Mouse (Mus musculus): ENCODE results near the gene Fbxl16. TPM values are rescaled to one million over a fixed set of nuclear protein-coding genes. Genes with fewer than 3 reads are reported as not detected.

The Fbxl16 gene
- polyA plus RNA-seq, 1 experiment from 2014 or later = 0.78 TPM

DNA sequence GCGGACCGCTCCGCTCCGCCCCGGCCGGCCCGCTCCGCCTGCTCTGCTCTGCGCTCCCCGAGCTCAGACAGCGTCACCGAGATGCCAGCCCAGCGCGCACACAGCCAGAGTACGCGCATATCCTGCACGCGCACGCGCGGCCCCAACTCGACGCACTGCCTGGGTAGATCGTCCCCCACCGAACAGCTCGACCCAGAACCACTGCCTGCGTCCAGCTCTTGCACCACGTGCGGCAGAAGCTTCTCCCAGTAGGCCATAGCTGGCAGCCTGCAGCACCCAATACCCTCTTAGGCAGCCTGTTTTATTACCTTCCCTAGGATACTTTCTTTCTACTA lies 28.2 kb downstream of the Fbxl16 start, which contains the start of gene Rhbdl1:
Gene Rhbdl1 (minus strand): TSS at position 220 of the 335 bp plus-strand sequence.
- peak within 1 kb of the TSS; percentile 62 for H3K9ac ChIP-seq
- no peaks in the 10 kb centered on the region for H3K27me3 ChIP-seq
- H3K9me3 ChIP-seq (replicated peaks) = no peaks in the 10 kb centered on the region
- peaks cover 57% of the 10 kb centered on the region for H3K4me1 ChIP-seq (replicated peaks)
- H3K4me3 ChIP-seq = peak within 1 kb of the TSS; percentile 47
- peak within 1 kb of the TSS; percentile 90 for H3K4me2 ChIP-seq
- peaks cover 40% of the 10 kb centered on the region for H3K36me3 ChIP-seq
- peak; percentile 5; the same call in 1 of the 2 replicates for ATAC-seq (replicated peaks; ENCODE audit: insufficient number of reproducible peaks, insufficient read depth, low FRiP score, low read depth)
- peak within 1 kb of the TSS; percentile 69 for H3K27ac ChIP-seq
- WGBS = 8% methylated on average over 29 of the region's 29 CpGs

DNA sequence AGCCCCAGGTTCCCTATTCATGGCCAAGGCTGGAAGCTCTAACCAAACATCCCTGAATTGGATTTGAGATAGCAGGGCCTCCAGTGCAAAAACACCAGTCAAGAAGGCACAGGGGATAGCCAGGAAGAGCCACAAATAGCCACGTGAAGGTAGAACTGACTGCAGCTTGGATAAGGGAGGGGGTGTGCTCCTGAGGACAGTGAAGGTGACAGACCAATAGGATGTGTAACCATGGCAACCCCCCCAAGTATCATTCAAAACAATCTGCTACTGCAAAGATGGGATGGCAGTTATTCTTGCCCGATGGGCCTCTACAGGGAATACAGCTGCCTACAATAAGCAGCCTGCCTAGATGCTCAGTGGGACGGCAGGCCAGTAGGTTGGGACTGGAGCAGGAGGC lies 28.6 kb downstream of the Fbxl16 start:
- no peak for ATAC-seq (replicated peaks; ENCODE audit: insufficient number of reproducible peaks, insufficient read depth, low FRiP score, low read depth)
- Histone ChIP-seq H3K9me3 (replicated peaks) (no peaks in the 10 kb centered on the region), H3K27me3 (no peaks in the 10 kb centered on the region), H3K36me3 (peaks cover 45% of the 10 kb centered on the region), H3K4me3 (no peak overlapping the region), H3K4me2 (peak overlapping the region; percentile 90), H3K9ac (peak overlapping the region; percentile 62; the same call in 1 of the 2 replicates), H3K4me1 (replicated peaks) (peaks cover 58% of the 10 kb centered on the region), H3K27ac (peak overlapping the region; percentile 69)
- WGBS = 35% methylated on average over 3 of the region's 3 CpGs

DNA sequence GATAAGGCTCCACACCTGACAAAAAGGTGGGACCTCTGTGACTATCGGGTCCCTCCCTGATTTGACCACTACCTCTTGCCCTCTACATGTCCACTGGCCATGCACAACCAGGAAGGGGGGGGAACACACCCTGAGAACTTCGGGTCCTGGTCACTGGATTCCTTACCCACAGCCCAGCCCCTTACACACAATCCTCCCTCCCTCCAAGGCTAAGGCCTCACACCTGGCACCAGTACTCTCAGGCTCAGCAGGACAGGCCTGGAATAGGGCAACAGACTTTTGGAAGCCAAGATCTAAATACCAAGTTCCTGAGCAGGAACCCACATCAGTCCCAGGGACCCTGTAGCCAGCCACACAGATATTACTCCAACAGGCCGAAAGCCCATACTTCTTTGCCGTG lies 30.0 kb downstream of the Fbxl16 start:
- Histone ChIP-seq H3K36me3 (peaks cover 46% of the 10 kb centered on the region), H3K9ac (no peak overlapping the region), H3K4me2 (no peak overlapping the region), H3K4me3 (no peak overlapping the region), H3K27me3 (no peaks in the 10 kb centered on the region), H3K9me3 (replicated peaks) (no peaks in the 10 kb centered on the region), H3K27ac (no peak overlapping the region), H3K4me1 (replicated peaks) (peaks cover 66% of the 10 kb centered on the region)
- ATAC-seq (replicated peaks; ENCODE audit: insufficient number of reproducible peaks, insufficient read depth, low FRiP score, low read depth) = no peak
- 75% methylated on average over 4 of the region's 4 CpGs for WGBS

DNA sequence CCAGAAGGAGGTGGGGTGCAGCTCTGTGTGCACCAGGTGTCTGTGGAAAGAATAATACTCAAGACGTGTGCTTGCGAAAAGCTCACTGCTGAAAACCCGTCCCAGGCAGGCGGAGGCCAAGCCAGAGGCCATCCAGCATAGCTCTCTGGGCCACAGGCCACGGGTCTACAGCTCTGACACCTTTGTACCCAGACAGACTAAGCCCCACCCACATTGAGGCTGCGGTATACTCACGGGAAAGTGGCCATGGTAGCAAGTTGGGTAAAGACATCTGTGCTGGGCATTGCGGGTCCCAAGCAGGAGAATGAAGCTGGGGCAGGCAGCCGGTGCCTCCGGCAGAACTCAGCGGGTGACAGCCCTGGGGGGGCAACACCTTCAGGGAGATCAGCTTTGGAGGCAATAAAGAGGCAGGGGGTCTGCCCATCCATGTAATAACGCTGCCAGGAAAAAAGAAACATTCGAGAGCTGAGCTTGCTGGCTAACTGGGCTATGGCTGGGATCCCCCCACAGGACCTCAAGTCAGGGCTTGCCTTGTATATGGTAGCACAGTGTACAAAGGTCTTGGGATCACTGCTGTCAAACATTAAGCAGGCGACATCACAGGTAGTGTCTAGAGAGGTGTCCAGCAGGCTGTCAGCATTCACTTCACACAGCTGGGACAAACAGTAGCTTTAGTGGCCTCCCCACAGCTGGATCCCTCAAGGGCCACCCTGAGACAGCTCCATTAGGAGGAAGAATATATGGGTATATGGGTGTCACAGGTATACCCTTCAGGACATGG lies 30.8 kb downstream of the Fbxl16 start:
- H3K9ac ChIP-seq = no peak overlapping the region
- H3K9me3 ChIP-seq (replicated peaks) = no peaks in the 10 kb centered on the region
- H3K4me2 ChIP-seq = no peak overlapping the region
- H3K4me3 ChIP-seq = no peak overlapping the region
- ATAC-seq (replicated peaks; ENCODE audit: insufficient number of reproducible peaks, insufficient read depth, low FRiP score, low read depth) = no peak
- H3K27ac ChIP-seq = no peak overlapping the region
- peaks cover 46% of the 10 kb centered on the region for H3K36me3 ChIP-seq
- H3K27me3 ChIP-seq = no peaks in the 10 kb centered on the region
- 86% methylated on average over 14 of the region's 14 CpGs for WGBS
- peaks cover 61% of the 10 kb centered on the region for H3K4me1 ChIP-seq (replicated peaks)

DNA sequence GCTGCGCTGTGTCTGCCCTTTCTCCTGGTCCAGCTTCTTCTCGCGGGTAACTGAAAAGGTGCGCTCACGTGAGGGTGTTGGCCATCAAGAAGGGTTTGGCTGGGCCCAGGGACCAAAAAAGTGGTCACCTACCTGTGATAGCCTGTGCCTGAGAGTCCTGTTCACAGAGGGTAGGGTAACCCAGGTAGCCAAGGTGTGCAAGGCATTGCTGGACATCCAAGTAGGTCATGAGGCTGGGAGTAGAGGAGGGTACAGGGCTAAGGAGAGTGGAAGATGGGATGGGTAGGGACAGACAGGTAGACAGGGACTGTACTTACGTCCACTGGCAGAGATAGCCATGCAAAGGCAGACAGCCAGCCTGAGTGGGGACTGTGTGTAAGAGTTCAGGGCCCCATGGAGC lies 31.6 kb downstream of the Fbxl16 start:
- H3K4me2 ChIP-seq = no peak overlapping the region
- H3K27me3 ChIP-seq = no peaks in the 10 kb centered on the region
- no peaks in the 10 kb centered on the region for H3K9me3 ChIP-seq (replicated peaks)
- H3K4me1 ChIP-seq (replicated peaks) = peaks cover 58% of the 10 kb centered on the region
- no peak overlapping the region for H3K9ac ChIP-seq
- no peak overlapping the region for H3K27ac ChIP-seq
- ATAC-seq (replicated peaks; ENCODE audit: insufficient number of reproducible peaks, insufficient read depth, low FRiP score, low read depth) = no peak
- no peak overlapping the region for H3K4me3 ChIP-seq
- H3K36me3 ChIP-seq = peaks cover 40% of the 10 kb centered on the region
- 94% methylated on average over 6 of the region's 6 CpGs for WGBS

DNA sequence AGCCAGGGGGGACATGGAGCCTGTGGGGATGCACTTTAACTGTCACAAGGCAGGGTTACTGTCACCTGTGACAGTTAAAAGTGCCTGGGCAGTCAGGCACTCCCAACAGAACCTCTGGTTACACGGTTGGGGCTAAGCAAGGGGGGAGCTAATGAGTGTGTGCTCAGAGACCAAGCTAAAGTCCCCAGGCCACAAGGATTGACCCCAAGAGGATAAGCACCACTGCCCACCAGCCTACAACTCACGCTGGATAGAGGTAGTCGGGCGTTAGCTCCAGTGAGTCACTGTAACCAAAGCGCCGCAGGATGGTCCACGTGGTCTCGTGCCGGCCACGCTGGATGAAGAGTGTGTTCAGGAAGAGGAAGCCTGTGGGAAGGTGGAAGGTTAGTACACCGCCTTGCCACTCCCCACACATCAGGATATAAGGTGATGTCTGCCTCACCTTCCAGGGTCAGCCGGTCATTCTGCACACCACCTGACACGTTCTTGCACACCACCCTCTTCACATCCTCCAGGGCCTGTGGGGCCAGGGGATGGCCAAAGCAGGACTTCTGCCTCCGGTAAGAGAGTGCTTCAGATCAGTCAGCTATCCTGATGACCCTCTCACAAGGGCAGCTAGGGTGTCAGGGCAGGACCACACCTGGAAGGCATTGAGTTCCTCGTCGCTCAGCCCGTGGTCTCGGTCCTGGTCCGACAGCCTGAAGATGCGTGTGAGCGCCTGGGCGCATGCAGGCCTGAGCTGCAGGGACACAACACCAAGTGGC lies 32.4 kb downstream of the Fbxl16 start, which contains the start of gene Gm20683:
Gene Gm20683 (minus strand): TSS at position 647 of the 764 bp plus-strand sequence.
- Histone ChIP-seq H3K36me3 (peaks cover 40% of the 10 kb centered on the region), H3K4me2 (no peak within 1 kb of the TSS), H3K4me1 (replicated peaks) (peaks cover 50% of the 10 kb centered on the region), H3K4me3 (no peak within 1 kb of the TSS), H3K9me3 (replicated peaks) (no peaks in the 10 kb centered on the region), H3K27ac (no peak within 1 kb of the TSS), H3K9ac (no peak within 1 kb of the TSS), H3K27me3 (no peaks in the 10 kb centered on the region)
- ATAC-seq (replicated peaks; ENCODE audit: insufficient number of reproducible peaks, insufficient read depth, low FRiP score, low read depth) = no peak
- 93% methylated on average over 22 of the region's 22 CpGs for WGBS

DNA sequence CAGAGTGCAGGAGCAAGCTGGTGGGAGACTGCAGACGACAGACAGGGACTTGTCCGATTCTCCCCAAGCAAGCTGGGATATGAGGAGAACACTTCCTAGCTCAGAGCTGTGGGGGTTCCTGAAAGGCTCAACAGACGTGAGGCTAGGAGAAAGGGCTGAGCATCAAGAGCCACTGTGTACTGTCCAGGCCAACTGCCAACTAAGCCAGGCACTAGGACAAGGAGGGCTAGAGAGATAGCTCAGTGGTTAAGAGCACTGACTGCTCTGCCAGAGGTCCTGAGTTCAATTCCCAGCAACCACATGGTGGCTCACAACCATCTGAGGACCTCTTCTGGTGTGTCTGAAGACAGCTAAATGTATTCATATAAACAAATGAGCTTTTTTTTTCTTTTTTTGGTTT lies 33.6 kb downstream of the Fbxl16 start:
- Histone ChIP-seq H3K9me3 (replicated peaks) (no peaks in the 10 kb centered on the region), H3K4me3 (no peak overlapping the region), H3K36me3 (peaks cover 40% of the 10 kb centered on the region), H3K27ac (no peak overlapping the region), H3K27me3 (no peaks in the 10 kb centered on the region), H3K9ac (no peak overlapping the region), H3K4me2 (no peak overlapping the region), H3K4me1 (replicated peaks) (peaks cover 38% of the 10 kb centered on the region)
- WGBS = 81% methylated on average over 3 of the region's 3 CpGs
- ATAC-seq (replicated peaks; ENCODE audit: insufficient number of reproducible peaks, insufficient read depth, low FRiP score, low read depth) = no peak

DNA sequence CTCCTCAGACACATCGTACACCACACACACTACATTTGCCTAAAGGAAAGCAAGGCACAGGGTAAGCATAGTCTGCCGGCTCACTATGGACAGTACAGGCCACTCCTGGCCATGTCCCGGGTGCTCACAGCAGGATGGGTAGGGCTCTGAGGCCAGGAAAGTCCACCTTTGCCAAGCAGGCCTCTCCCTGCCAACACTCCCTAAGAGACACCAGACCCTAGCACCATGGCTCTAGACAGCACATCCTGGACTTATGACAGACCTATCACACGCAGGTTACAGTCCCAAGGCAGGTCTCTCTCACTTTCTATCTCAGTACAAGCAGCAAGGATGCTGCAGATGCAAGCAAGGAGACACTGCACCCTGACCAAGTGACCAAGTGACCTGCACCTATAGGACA lies 34.2 kb downstream of the Fbxl16 start:
- H3K27me3 ChIP-seq = no peaks in the 10 kb centered on the region
- H3K36me3 ChIP-seq = peaks cover 40% of the 10 kb centered on the region
- H3K9me3 ChIP-seq (replicated peaks) = no peaks in the 10 kb centered on the region
- H3K27ac ChIP-seq = peak overlapping the region; percentile 88; the same call in 1 of the 2 replicates
- peaks cover 32% of the 10 kb centered on the region for H3K4me1 ChIP-seq (replicated peaks)
- ATAC-seq (replicated peaks; ENCODE audit: insufficient number of reproducible peaks, insufficient read depth, low FRiP score, low read depth) = no peak
- WGBS = 87% methylated on average over 4 of the region's 4 CpGs
- peak overlapping the region; percentile 95 for H3K4me3 ChIP-seq
- H3K4me2 ChIP-seq = peak overlapping the region; percentile 78
- peak overlapping the region; percentile 96 for H3K9ac ChIP-seq

DNA sequence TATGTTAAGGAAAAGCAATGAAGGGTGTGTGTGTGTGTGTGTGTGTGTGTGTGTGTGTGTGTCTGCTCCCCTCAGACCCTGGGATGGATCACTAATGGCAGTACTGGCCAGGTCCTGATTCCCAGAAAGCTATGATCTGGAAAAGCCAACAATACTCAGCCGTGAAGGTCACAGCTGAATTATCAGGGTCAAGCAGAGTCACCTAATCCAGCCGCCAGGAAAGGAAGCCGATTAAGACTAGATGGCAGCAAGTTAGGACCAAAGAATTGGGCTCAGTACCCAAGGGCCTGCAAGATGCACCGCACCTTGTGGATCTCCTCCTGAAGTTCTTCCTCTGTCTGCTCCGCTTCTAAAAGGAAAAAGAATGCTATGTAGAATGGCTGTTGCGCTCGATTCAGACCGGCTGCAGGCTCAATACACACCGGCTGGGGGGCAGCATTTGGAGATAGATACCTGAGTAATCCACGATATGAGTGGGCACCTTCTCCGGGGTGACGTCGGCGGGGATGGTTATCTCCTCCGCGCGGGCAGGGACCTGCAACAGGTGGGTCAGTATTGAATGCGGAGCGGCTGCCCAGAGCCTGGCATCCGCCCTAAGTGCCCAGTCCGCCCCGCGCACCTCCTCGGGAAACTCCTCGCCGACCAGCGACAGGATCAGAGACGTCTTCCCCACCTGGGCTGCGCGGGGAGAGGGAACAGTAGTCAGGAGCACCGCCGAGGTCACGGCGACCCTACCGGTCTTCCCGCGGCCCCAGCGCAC lies 34.9 kb downstream of the Fbxl16 start:
- H3K4me1 ChIP-seq (replicated peaks) = peaks cover 29% of the 10 kb centered on the region
- peak overlapping the region; percentile 88 for H3K27ac ChIP-seq
- H3K9ac ChIP-seq = peak overlapping the region; percentile 96
- peak overlapping the region; percentile 95 for H3K4me3 ChIP-seq
- H3K4me2 ChIP-seq = peak overlapping the region; percentile 78
- ATAC-seq (replicated peaks; ENCODE audit: insufficient number of reproducible peaks, insufficient read depth, low FRiP score, low read depth) = peak; percentile 8; the same call in 1 of the 2 replicates
- peaks cover 42% of the 10 kb centered on the region for H3K36me3 ChIP-seq
- 1% methylated on average over 38 of the region's 38 CpGs for WGBS
- no peaks in the 10 kb centered on the region for H3K9me3 ChIP-seq (replicated peaks)
- H3K27me3 ChIP-seq = no peaks in the 10 kb centered on the region

DNA sequence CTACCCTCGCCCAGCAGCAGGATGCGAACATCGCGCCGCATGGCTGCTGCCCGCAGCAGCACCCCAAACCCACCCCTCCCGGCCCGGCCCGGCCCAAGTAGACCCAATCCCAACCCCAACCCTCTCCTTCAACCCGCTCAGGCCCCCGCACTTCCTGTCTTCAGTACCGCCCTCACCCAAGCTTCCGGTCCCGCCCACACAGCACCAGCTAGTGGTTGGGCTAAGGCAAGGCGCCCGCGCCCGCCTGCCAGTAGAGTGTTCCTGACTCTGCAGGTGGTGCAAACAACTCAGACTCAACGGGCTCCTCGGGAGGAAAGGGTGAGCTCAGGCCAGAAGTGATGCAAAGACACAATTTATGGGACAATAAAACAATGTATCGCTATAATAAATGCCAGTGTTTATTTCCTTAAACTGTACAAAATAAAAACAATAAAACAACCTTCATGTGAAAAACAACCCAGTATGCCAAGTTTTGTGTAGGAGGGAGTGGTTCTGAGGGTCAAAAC lies 35.6 kb downstream of the Fbxl16 start, which contains the start of gene Rhot2:
Gene Rhot2 (minus strand): TSS at position 456 of the 506 bp plus-strand sequence.
- WGBS = 2% methylated on average over 21 of the region's 21 CpGs
- no peaks in the 10 kb centered on the region for H3K27me3 ChIP-seq
- peaks cover 37% of the 10 kb centered on the region for H3K36me3 ChIP-seq
- H3K27ac ChIP-seq = peak within 1 kb of the TSS; percentile 88
- peaks cover 28% of the 10 kb centered on the region for H3K4me1 ChIP-seq (replicated peaks)
- peak within 1 kb of the TSS; percentile 96 for H3K9ac ChIP-seq
- peak; percentile 92 for ATAC-seq (replicated peaks; ENCODE audit: insufficient number of reproducible peaks, insufficient read depth, low FRiP score, low read depth)
- H3K4me2 ChIP-seq = peak within 1 kb of the TSS; percentile 78
- H3K4me3 ChIP-seq = peak within 1 kb of the TSS; percentile 95
- no peaks in the 10 kb centered on the region for H3K9me3 ChIP-seq (replicated peaks)

DNA sequence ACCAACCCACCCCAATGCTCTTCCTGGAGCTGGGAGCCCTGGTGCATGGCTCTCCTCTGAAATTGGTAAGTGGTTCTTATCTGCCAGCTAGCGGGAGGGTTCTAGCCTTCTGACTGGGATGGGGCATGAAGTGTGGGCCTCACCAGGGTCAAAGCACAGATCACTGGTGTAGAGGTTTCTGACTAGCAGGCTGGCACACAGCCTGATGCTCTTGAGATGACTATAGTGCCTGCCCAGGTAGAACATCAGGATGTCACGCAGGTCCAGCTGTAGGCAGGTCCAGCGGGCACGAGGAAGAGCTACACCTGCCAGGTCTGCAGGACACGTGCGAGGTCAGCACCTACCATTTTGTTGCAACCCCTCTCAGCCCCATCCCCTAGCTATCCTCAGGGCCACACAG lies 51.3 kb downstream of the Fbxl16 start:
- Histone ChIP-seq H3K4me1 (replicated peaks) (peaks cover 20% of the 10 kb centered on the region), H3K4me3 (no peak overlapping the region), H3K9ac (no peak overlapping the region), H3K9me3 (replicated peaks) (no peaks in the 10 kb centered on the region), H3K36me3 (peaks cover 15% of the 10 kb centered on the region; the same call in 1 of the 2 replicates), H3K27me3 (no peaks in the 10 kb centered on the region), H3K4me2 (peak overlapping the region; percentile 96), H3K27ac (no peak overlapping the region)
- WGBS = 83% methylated on average over 6 of the region's 6 CpGs
- ATAC-seq (replicated peaks; ENCODE audit: insufficient number of reproducible peaks, insufficient read depth, low FRiP score, low read depth) = no peak
